Mouse (Mus musculus) CH12.LX (cell line): ENCODE measurements at regions not wholly inside any gene's neighbourhood (a gene's known extent, or its start where the extent isn't known, plus 50 kb on each side); places are given as distances from the start of the nearest gene placed in this dataset.

ENCODE experiments used
- KAT2A ChIP-seq: IDR thresholded peaks from 2 replicates; pipeline ENCODE4 v1.6.1; 2012; ENCODE audit warnings: low read length, improper control_type of control experiment, inconsistent platforms; ENCODE audit not compliant: insufficient replicate concordance
- POLR2A ChIP-seq: IDR thresholded peaks from 2 replicates; pipeline ENCODE4 v1.6.1; 2011; ENCODE audit warnings: low read depth, mild to moderate bottlenecking, improper control_type of control experiment, low read length

DNA sequence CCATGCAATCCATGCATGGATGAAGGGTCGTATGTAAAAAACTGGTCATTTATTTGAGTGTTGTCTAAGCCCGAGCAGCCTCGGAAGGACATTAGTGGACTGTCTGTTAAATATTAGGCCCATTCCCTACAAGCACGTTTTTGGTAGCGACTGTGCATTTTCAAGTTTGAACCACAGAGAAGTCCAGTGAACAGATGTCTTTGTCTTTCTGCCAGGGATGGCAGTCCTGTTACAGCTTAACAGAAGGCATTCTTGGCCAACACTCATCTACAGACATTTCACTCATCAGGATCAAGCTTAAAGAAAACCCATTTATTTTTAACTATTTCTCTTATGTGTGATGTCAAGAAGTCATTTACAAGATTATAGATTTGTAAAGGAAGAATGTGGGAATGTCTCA lies 1129.2 kb upstream of the Lrrtm3 start:
- TF ChIP-seq POLR2A = no peak
- no peak for TF ChIP-seq KAT2A
